Mouse (Mus musculus) urinary bladder, postnatal 0 days (tissue): ENCODE measurements around the gene Olfr457. TPM values are rescaled to one million over a fixed set of nuclear protein-coding genes. Genes with fewer than 3 reads are reported as not detected.

ENCODE experiments used
- polyA plus RNA-seq: library from polyadenylated mRNA; unstranded; fragments of >200 nt; fragmentation: Nextera tagmentation; extraction: Ambion mirVana; gene quantifications from 2 replicates; pipeline ENCODE4 v1.2.1, GENCODE M21; 2015

Gene Olfr457
- polyA plus RNA-seq = 0.05 TPM in 1 of 2 replicates, not detected in the other

GRCm38 (mm10) chr6:42476235-42476634 lies at the start of gene Olfr457:
TSS of gene Olfr457 (minus strand) at chr6:42476335.

GRCm38 (mm10) chr6:42487114-42487513 lies 11.0 kb upstream of the Olfr457 start, which contains the start of gene Olfr456:
TSS of gene Olfr456 (minus strand) at chr6:42487214.

GRCm38 (mm10) chr6:42465096-42465495 lies 11.0 kb downstream of the Olfr457 start, which contains the start of gene Olfr458:
TSS of gene Olfr458 (minus strand) at chr6:42465196.

GRCm38 (mm10) chr6:42434446-42434845 lies 41.7 kb downstream of the Olfr457 start, which contains the start of gene Tas2r126:
TSS of gene Tas2r126 (plus strand) at chr6:42434535.

Other genes starting within 250 kb of the Olfr457 start
- 12.8 and 13.9 TPM in 2 replicates for gene Gstk1, start 230.4 kb downstream of the Olfr457 start, polyA plus RNA-seq
- gene Tmem139, start 214.4 kb downstream of the Olfr457 start, polyA plus RNA-seq = 1.3 and 1.8 TPM in 2 replicates
- 16.1 and 16.6 TPM in 2 replicates for gene Casp2, start 211.3 kb downstream of the Olfr457 start, polyA plus RNA-seq
- gene Clcn1, start 189.7 kb downstream of the Olfr457 start, polyA plus RNA-seq = not detected in 2 replicates
- gene Fam131b, start 151.7 kb downstream of the Olfr457 start, polyA plus RNA-seq = 0.08 and 0.11 TPM in 2 replicates
- 195 and 229 TPM in 2 replicates for gene Zyx, start 126.7 kb downstream of the Olfr457 start, polyA plus RNA-seq
- gene Epha1, start 103.1 kb downstream of the Olfr457 start, polyA plus RNA-seq = 11.4 and 12.5 TPM in 2 replicates
- gene Tas2r143, start 76.1 kb downstream of the Olfr457 start, polyA plus RNA-seq = not detected in 2 replicates
- not detected in 2 replicates for gene Tas2r135, start 70.9 kb downstream of the Olfr457 start, polyA plus RNA-seq
- not detected in 2 replicates for gene Tas2r126, start 41.8 kb downstream of the Olfr457 start, polyA plus RNA-seq
- gene Olfr458, start 11.1 kb downstream of the Olfr457 start, polyA plus RNA-seq = 0.07 TPM in 1 of 2 replicates, not detected in the other
- gene Olfr456, start 10.9 kb upstream of the Olfr457 start, polyA plus RNA-seq = 0.12 TPM in 1 of 2 replicates, not detected in the other
- gene Olfr455, start 71.3 kb upstream of the Olfr457 start, polyA plus RNA-seq = not detected in 2 replicates
- not detected in 2 replicates for gene Tcaf3, start 121.4 kb upstream of the Olfr457 start, polyA plus RNA-seq
- gene Tcaf2, start 168.9 kb upstream of the Olfr457 start, polyA plus RNA-seq = 4.2 and 4.5 TPM in 2 replicates
- 40.9 and 41.9 TPM in 2 replicates for gene Tcaf1, start 233.8 kb upstream of the Olfr457 start, polyA plus RNA-seq